Mouse (Mus musculus): Measurements from ENCODE around the gene Gm32802. TPM values are rescaled to one million over a fixed set of nuclear protein-coding genes. Genes with fewer than 3 reads are reported as not detected.
"Not testable (repeated sequence)": the region's sequence is repeated elsewhere in the genome, so short reads cannot be mapped to it uniquely, and the experiment has no call there.

Gm32802 gene
- polyA plus RNA-seq, 1 experiment from 2014 or later: 0.26 TPM

GRCm38 (mm10) chr10:118278069-118278468 lies 19.6 kb downstream of the Gm32802 start:
- not testable (repeated sequence) for DNase-seq (ENCODE audit: low spot score); H3K27ac ChIP-seq (ENCODE audit: low read depth, low read length); H3K9ac ChIP-seq (ENCODE audit: low read depth, low read length); H3K4me2 ChIP-seq (replicated peaks; ENCODE audit: low read depth, low read length); H3K9me3 ChIP-seq (ENCODE audit: control insufficient read depth, low read length); H3K4me1 ChIP-seq (replicated peaks; ENCODE audit: control insufficient read depth, insufficient read depth, low read length); H3K36me3 ChIP-seq (ENCODE audit: control insufficient read depth, insufficient read depth, low read length); H3K27me3 ChIP-seq (ENCODE audit: control insufficient read depth, insufficient read depth, low read length); ATAC-seq (ENCODE audit: low FRiP score); H3K4me3 ChIP-seq (ENCODE audit: low read depth, low read length)
- no CpG with 5 or more reads among the region's 4 CpGs for WGBS

- DNase-seq (ENCODE audit: low spot score); H3K27ac ChIP-seq (ENCODE audit: low read depth, low read length); H3K4me3 ChIP-seq (ENCODE audit: low read depth, low read length); ATAC-seq (ENCODE audit: low FRiP score); H3K9ac ChIP-seq (ENCODE audit: low read depth, low read length); H3K4me1 ChIP-seq (replicated peaks; ENCODE audit: control insufficient read depth, insufficient read depth, low read length); H3K36me3 ChIP-seq (ENCODE audit: control insufficient read depth, insufficient read depth, low read length); H3K27me3 ChIP-seq (ENCODE audit: control insufficient read depth, insufficient read depth, low read length); H3K4me2 ChIP-seq (replicated peaks; ENCODE audit: low read depth, low read length); H3K9me3 ChIP-seq (ENCODE audit: control insufficient read depth, low read length): not testable (repeated sequence)
- WGBS: 77% methylated on average over 6 of the region's 7 CpGs
Observed at GRCm38 (mm10) chr10:118282565-118282964, 24.1 kb downstream of the Gm32802 start.

DNA sequence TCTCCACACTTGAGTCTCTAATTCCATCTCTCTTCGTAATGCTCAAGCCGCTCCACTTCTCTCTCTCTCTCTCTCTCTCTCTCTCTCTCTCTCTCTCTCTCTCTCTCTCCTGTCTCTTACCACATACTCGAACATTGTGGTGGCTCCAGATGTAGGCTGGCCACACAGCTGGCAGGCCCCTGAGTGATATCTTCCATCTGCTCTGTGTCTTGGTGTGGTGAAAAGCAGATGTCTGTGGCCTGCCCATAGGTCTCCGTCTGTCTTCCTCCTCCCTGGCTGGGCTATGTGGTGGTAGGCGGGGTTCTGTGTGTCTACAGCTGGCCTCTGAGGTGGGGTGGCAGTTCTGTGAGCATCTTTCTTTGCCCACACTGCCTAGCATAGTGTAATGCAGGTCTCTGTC lies 24.5 kb downstream of the Gm32802 start:
- H3K36me3 ChIP-seq (ENCODE audit: control insufficient read depth, insufficient read depth, low read length); H3K4me1 ChIP-seq (replicated peaks; ENCODE audit: control insufficient read depth, insufficient read depth, low read length); DNase-seq (ENCODE audit: low spot score); H3K27ac ChIP-seq (ENCODE audit: low read depth, low read length); H3K9me3 ChIP-seq (ENCODE audit: control insufficient read depth, low read length); ATAC-seq (ENCODE audit: low FRiP score); H3K9ac ChIP-seq (ENCODE audit: low read depth, low read length); H3K27me3 ChIP-seq (ENCODE audit: control insufficient read depth, insufficient read depth, low read length); H3K4me3 ChIP-seq (ENCODE audit: low read depth, low read length); H3K4me2 ChIP-seq (replicated peaks; ENCODE audit: low read depth, low read length): not testable (repeated sequence)
- 100% methylated on average over 2 of the region's 5 CpGs for WGBS

- Histone ChIP-seq H3K9me3 (ENCODE audit: control insufficient read depth, low read length) (no peaks in the 10 kb centered on the region), H3K4me3 (ENCODE audit: low read depth, low read length) (no peak within 1 kb of the TSS), H3K36me3 (ENCODE audit: control insufficient read depth, insufficient read depth, low read length) (no peaks in the 10 kb centered on the region), H3K4me2 (replicated peaks; ENCODE audit: low read depth, low read length) (no peak within 1 kb of the TSS), H3K4me1 (replicated peaks; ENCODE audit: control insufficient read depth, insufficient read depth, low read length) (no peaks in the 10 kb centered on the region), H3K27me3 (ENCODE audit: control insufficient read depth, insufficient read depth, low read length) (no peaks in the 10 kb centered on the region), H3K27ac (ENCODE audit: low read depth, low read length) (no peak within 1 kb of the TSS), H3K9ac (ENCODE audit: low read depth, low read length) (no peak within 1 kb of the TSS)
- WGBS: 94% methylated on average over 6 of the region's 6 CpGs
- ATAC-seq (ENCODE audit: low FRiP score) (no peak), DNase-seq (ENCODE audit: low spot score) (no peak)
Observed at GRCm38 (mm10) chr10:118294938-118295337, 36.5 kb downstream of the Gm32802 start, which contains the start of gene Iltifb. Iltifb (minus strand) TSS chr10:118295038.

DNA sequence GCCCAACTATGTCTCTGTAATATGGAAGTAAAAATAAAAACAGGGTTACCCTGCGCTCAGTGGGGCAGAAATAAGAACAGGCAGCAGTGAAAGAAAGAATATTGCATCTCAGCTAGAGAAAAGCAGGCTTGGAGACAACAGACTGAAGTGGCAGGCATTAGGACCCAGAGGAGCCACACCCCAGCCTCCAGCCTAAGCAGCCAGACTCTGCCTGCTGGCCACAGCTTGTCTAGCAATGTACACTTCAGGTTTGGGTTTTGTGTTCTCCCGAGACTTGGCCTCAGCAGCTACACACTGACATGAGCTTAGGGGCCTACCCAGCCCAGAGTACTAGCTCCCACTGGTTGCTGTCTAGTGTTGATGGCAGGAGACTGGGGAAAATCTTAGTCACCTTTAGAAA lies 43.6 kb downstream of the Gm32802 start:
- not testable (repeated sequence) for H3K9me3 ChIP-seq (ENCODE audit: control insufficient read depth, low read length); H3K9ac ChIP-seq (ENCODE audit: low read depth, low read length); DNase-seq (ENCODE audit: low spot score); H3K27me3 ChIP-seq (ENCODE audit: control insufficient read depth, insufficient read depth, low read length); H3K36me3 ChIP-seq (ENCODE audit: control insufficient read depth, insufficient read depth, low read length); H3K27ac ChIP-seq (ENCODE audit: low read depth, low read length); H3K4me3 ChIP-seq (ENCODE audit: low read depth, low read length); ATAC-seq (ENCODE audit: low FRiP score); H3K4me1 ChIP-seq (replicated peaks; ENCODE audit: control insufficient read depth, insufficient read depth, low read length); H3K4me2 ChIP-seq (replicated peaks; ENCODE audit: low read depth, low read length)
- 64% methylated on average over 2 of the region's 2 CpGs for WGBS

Other genes with a start within 250 kb of the Gm32802 start
- 57.3 and 62.2 TPM in 2 replicates for gene Mdm1, start 116.9 kb upstream of the Gm32802 start, polyA plus RNA-seq (2014; fragmentation: Nextera tagmentation; extraction: Ambion mirVana)
- not detected in 2 replicates for gene Il22, start 53.7 kb upstream of the Gm32802 start, polyA plus RNA-seq (2014; fragmentation: Nextera tagmentation; extraction: Ambion mirVana)
- 0.15 and 0.26 TPM in 2 replicates for gene Gm32717, start 17.9 kb upstream of the Gm32802 start, polyA plus RNA-seq (2014; fragmentation: Nextera tagmentation; extraction: Ambion mirVana)
- gene Iltifb, start 36.4 kb downstream of the Gm32802 start, polyA plus RNA-seq (2014; fragmentation: Nextera tagmentation; extraction: Ambion mirVana): not detected in 2 replicates
- not detected in 2 replicates for gene Gm9040, start 68.3 kb downstream of the Gm32802 start, polyA plus RNA-seq (2014; fragmentation: Nextera tagmentation; extraction: Ambion mirVana)
- not detected in 2 replicates for gene Gm9044, start 73.7 kb downstream of the Gm32802 start, polyA plus RNA-seq (2014; fragmentation: Nextera tagmentation; extraction: Ambion mirVana)
- gene Gm9045, start 79.1 kb downstream of the Gm32802 start, polyA plus RNA-seq (2014; fragmentation: Nextera tagmentation; extraction: Ambion mirVana): 0.07 TPM in 1 of 2 replicates, not detected in the other
- gene Gm9046, start 84.6 kb downstream of the Gm32802 start, polyA plus RNA-seq (2014; fragmentation: Nextera tagmentation; extraction: Ambion mirVana): not detected in 2 replicates
- gene Gm9048, start 90.0 kb downstream of the Gm32802 start, polyA plus RNA-seq (2014; fragmentation: Nextera tagmentation; extraction: Ambion mirVana): not detected in 2 replicates
- 0.07 TPM in 1 of 2 replicates, not detected in the other for gene Gm9049, start 95.4 kb downstream of the Gm32802 start, polyA plus RNA-seq (2014; fragmentation: Nextera tagmentation; extraction: Ambion mirVana)
- gene Ifng, start 182.4 kb downstream of the Gm32802 start, polyA plus RNA-seq (2014; fragmentation: Nextera tagmentation; extraction: Ambion mirVana): not detected in 2 replicates